Mouse (Mus musculus): ENCODE measurements around the gene Hexdc.

DNA sequence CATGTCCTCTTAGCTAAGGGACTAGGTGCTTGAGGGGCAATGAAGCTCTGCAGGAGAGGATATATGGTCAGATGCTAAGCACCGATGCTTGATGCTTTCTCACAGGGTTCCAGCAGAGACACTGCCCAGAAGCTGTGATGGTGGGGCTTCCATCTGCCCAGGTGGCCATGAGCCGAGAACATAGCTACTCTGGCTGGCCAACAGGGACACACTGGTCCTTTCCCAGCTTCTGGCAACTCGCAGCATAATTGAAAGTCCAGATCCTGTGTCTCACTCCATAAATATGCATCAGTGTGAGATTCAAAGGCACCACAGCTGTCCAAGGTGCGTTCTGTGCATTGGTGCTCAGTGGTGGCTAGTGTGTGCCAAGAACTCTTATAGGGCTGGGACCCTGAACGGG, 31.0 kb upstream of the Hexdc start:
- no peak for TF ChIP-seq POLR2A (IDR thresholded peaks at IDR 0.05; ENCODE audit: borderline replicate concordance, control insufficient read depth, low read depth, low read length)
- TF ChIP-seq CTCF (IDR thresholded peaks at IDR 0.05; ENCODE audit: control insufficient read depth, insufficient read depth, low read length), result no peak
